Mouse (Mus musculus) limb, embryonic 12.5 days (tissue): Measurements from ENCODE around the gene Stoml3. TPM values are rescaled to one million over a fixed set of nuclear protein-coding genes. Genes with fewer than 3 reads are reported as not detected.

Experiments
- ATAC-seq: fragments of 200-750 bp; cut with Nextera tagmentation; 2 replicates; pipeline ENCODE4 v1.8.0; 2017; ENCODE audit warnings: low read depth, moderate TSS enrichment; ENCODE audit not compliant: insufficient number of reproducible peaks, insufficient read depth, low FRiP score, low TSS enrichment
- H3K27ac ChIP-seq: fragments of 300-500 bp; sonication (generic); 2 replicates; pipeline ENCODE4 v1.5.1; 2016; ENCODE audit warnings: mild to moderate bottlenecking, moderate library complexity
- H3K27me3 ChIP-seq: fragments of 300-500 bp; sonication (generic); 2 replicates; pipeline ENCODE4 v1.6.1; 2016; ENCODE audit warnings: mild to moderate bottlenecking, moderate library complexity
- H3K36me3 ChIP-seq: fragments of 300-500 bp; sonication (generic); 2 replicates; pipeline ENCODE4 v1.6.1; 2016; ENCODE audit warnings: mild to moderate bottlenecking, moderate library complexity
- H3K4me1 ChIP-seq: fragments of 300-500 bp; sonication (generic); replicated peaks from 2 replicates; pipeline ENCODE4 v1.6.1; 2016
- H3K4me2 ChIP-seq: fragments of 300-500 bp; sonication (generic); 2 replicates; pipeline ENCODE4 v1.6.1; 2016; ENCODE audit warnings: mild to moderate bottlenecking, moderate library complexity
- H3K4me3 ChIP-seq: fragments of 300-500 bp; sonication (generic); replicated peaks from 2 replicates; pipeline ENCODE4 v1.5.1; 2016; ENCODE audit warnings: mild to moderate bottlenecking
- H3K9ac ChIP-seq: fragments of 300-500 bp; sonication (generic); replicated peaks from 2 replicates; pipeline ENCODE4 v1.6.1; 2016; ENCODE audit warnings: mild to moderate bottlenecking, moderate library complexity
- H3K9me3 ChIP-seq: fragments of 300-500 bp; sonication (generic); 2 replicates; pipeline ENCODE4 v1.6.1; 2016; ENCODE audit warnings: mild to moderate bottlenecking, moderate library complexity
- WGBS: fragments of 180-500 bp; shearing (Covaris S2); methylation state at CpG from one replicate; pipeline ENCODE4 v1.1.7; 2016; 5-methylcytosine and 5-hydroxymethylcytosine counted together
- polyA plus RNA-seq: library from polyadenylated mRNA; unstranded; fragments of >200 nt; fragmentation: Nextera tagmentation; extraction: Ambion mirVana; gene quantifications from 2 replicates; pipeline ENCODE4 v1.2.1, GENCODE M21; 2016

The Stoml3 gene
- polyA plus RNA-seq, 1 experiment from 2014 or later, result not detected

GRCm38 (mm10) chr3:53525737-53526136, 37.3 kb downstream of the Stoml3 start:
- peak overlapping the region; percentile 56 for H3K4me2 ChIP-seq
- no peak for ATAC-seq
- no peaks in the 10 kb centered on the region for H3K36me3 ChIP-seq
- H3K9me3 ChIP-seq, result no peaks in the 10 kb centered on the region
- no peak overlapping the region for H3K27ac ChIP-seq
- 17% methylated on average over 21 of the region's 21 CpGs for WGBS
- H3K9ac ChIP-seq, result no peak overlapping the region
- H3K4me3 ChIP-seq, result peak overlapping the region; percentile 34
- H3K4me1 ChIP-seq, result no peaks in the 10 kb centered on the region
- H3K27me3 ChIP-seq, result no peaks in the 10 kb centered on the region; the same call in 1 of the 2 replicates

- 76% methylated on average over 6 of the region's 6 CpGs for WGBS
- Histone ChIP-seq H3K9me3 (no peaks in the 10 kb centered on the region), H3K9ac (no peak overlapping the region), H3K4me2 (no peak overlapping the region), H3K27ac (no peak overlapping the region), H3K4me1 (no peaks in the 10 kb centered on the region), H3K4me3 (no peak overlapping the region), H3K27me3 (no peaks in the 10 kb centered on the region; the same call in 1 of the 2 replicates), H3K36me3 (no peaks in the 10 kb centered on the region)
- ATAC-seq, result no peak
These were observed 41.9 kb downstream of the Stoml3 start for GRCm38 (mm10) chr3:53530305-53530704.

- H3K9me3 ChIP-seq, result no peaks in the 10 kb centered on the region
- no peak overlapping the region for H3K9ac ChIP-seq
- no peak overlapping the region for H3K4me3 ChIP-seq
- no peak for ATAC-seq
- H3K36me3 ChIP-seq, result no peaks in the 10 kb centered on the region
- no peaks in the 10 kb centered on the region for H3K4me1 ChIP-seq
- no peak overlapping the region for H3K27ac ChIP-seq
- H3K4me2 ChIP-seq, result no peak overlapping the region
- H3K27me3 ChIP-seq, result no peaks in the 10 kb centered on the region
- WGBS, result 87% methylated on average over 6 of the region's 6 CpGs
These were observed 43.6 kb downstream of the Stoml3 start for GRCm38 (mm10) chr3:53532091-53532490.

- ATAC-seq, result no peak
- H3K4me1 ChIP-seq, result 0 out of 2 replicates have a peak, but pooled peaks cover 4% of the 10 kb centered on the region
- H3K27me3 ChIP-seq, result no peaks in the 10 kb centered on the region
- H3K9me3 ChIP-seq, result no peaks in the 10 kb centered on the region
- no peak overlapping the region for H3K27ac ChIP-seq
- no peak overlapping the region for H3K4me3 ChIP-seq
- 45% methylated on average over 7 of the region's 7 CpGs for WGBS
- H3K4me2 ChIP-seq, result no peak overlapping the region
- H3K36me3 ChIP-seq, result no peaks in the 10 kb centered on the region
- no peak overlapping the region for H3K9ac ChIP-seq
These were observed 64.2 kb downstream of the Stoml3 start for GRCm38 (mm10) chr3:53552691-53553090.

- Histone ChIP-seq H3K27me3 (no peaks in the 10 kb centered on the region), H3K9me3 (no peaks in the 10 kb centered on the region), H3K36me3 (no peaks in the 10 kb centered on the region), H3K4me1 (peaks cover 4% of the 10 kb centered on the region; the same call in 1 of the 2 replicates), H3K9ac (no peak overlapping the region), H3K4me3 (no peak overlapping the region), H3K27ac (no peak overlapping the region), H3K4me2 (no peak overlapping the region)
- 67% methylated on average over 10 of the region's 10 CpGs for WGBS
- no peak for ATAC-seq
These were observed 66.8 kb downstream of the Stoml3 start for GRCm38 (mm10) chr3:53555031-53555952.

- Histone ChIP-seq H3K9ac (no peak overlapping the region), H3K27me3 (no peaks in the 10 kb centered on the region), H3K27ac (no peak overlapping the region), H3K9me3 (no peaks in the 10 kb centered on the region), H3K36me3 (no peaks in the 10 kb centered on the region), H3K4me3 (no peak overlapping the region), H3K4me1 (peaks cover 3% of the 10 kb centered on the region; the same call in 1 of the 2 replicates), H3K4me2 (no peak overlapping the region)
- no peak for ATAC-seq
- 81% methylated on average over 16 of the region's 16 CpGs for WGBS
These were observed 69.1 kb downstream of the Stoml3 start for GRCm38 (mm10) chr3:53557388-53558214.

Other genes with a start within 250 kb of the Stoml3 start
- 11.4 and 14.5 TPM in 2 replicates for gene Nhlrc3, start 25.3 kb upstream of the Stoml3 start, polyA plus RNA-seq
- gene Proser1, start 25.0 kb upstream of the Stoml3 start, polyA plus RNA-seq, result 25.1 and 26.3 TPM in 2 replicates
- 7.4 and 7.6 TPM in 2 replicates for gene Frem2, start 168.7 kb downstream of the Stoml3 start, polyA plus RNA-seq